Mouse (Mus musculus) layer of hippocampus, postnatal 25 days (tissue): Measurements from ENCODE around the gene Spef1. TPM values are rescaled to one million over a fixed set of nuclear protein-coding genes. Genes with fewer than 3 reads are reported as not detected.
A peak's percentile ranks its signal among the peaks of the same experiment; 100 is the strongest.
"Not testable (repeated sequence)": the region's sequence is repeated elsewhere in the genome, so short reads cannot be mapped to it uniquely, and the experiment has no call there.

ENCODE experiments used
- DNase-seq, 2 experiments: peaks; one replicate each; pipeline ENCODE4 v3.0.0; 2022; ENCODE audit warnings: mixed read lengths in 2 of 2, low spot score in 1 of 2; ENCODE audit errors: extremely low spot score in 1 of 2
- total RNA-seq, 2 experiments: library from RNA; stranded (reverse); gene quantifications; 2 replicates each; pipeline ENCODE4 v1.2.3; 2021

Gene Spef1
- 10 to 100 TPM; 11.2 to 12.4 TPM for total RNA-seq

GRCm38 (mm10) chr2:131186771-131187601 lies at the start of gene Spef1, which contains the start of gene Cdc25b:
Gene Spef1, minus strand, starts transcription at chr2:131187282.
Gene Cdc25b, plus strand, starts transcription at chr2:131186949.
- peak; percentile 63 for DNase-seq

- no peak for DNase-seq
Measured at GRCm38 (mm10) chr2:131234970-131235635, 48.0 kb upstream of the Spef1 start.

- DNase-seq = no peak
Measured at GRCm38 (mm10) chr2:131234127-131234650, 47.1 kb upstream of the Spef1 start.

GRCm38 (mm10) chr2:131233307-131234126 lies 46.4 kb upstream of the Spef1 start, which contains the start of gene Mavs:
Gene Mavs, plus strand, starts transcription at chr2:131234063.
- peak; percentile 69 to 75 for DNase-seq

- no peak for DNase-seq
Measured at GRCm38 (mm10) chr2:131232558-131232957, 45.5 kb upstream of the Spef1 start.

- DNase-seq = no peak
Measured at GRCm38 (mm10) chr2:131227243-131227642, 40.2 kb upstream of the Spef1 start.

- DNase-seq = not testable (repeated sequence)
Measured at GRCm38 (mm10) chr2:131226669-131227068, 39.6 kb upstream of the Spef1 start.

- no peak for DNase-seq
Measured at GRCm38 (mm10) chr2:131225178-131225577, 38.1 kb upstream of the Spef1 start.

GRCm38 (mm10) chr2:131223569-131223968 lies 36.5 kb upstream of the Spef1 start:
- DNase-seq = no peak

GRCm38 (mm10) chr2:131222562-131222961 lies 35.5 kb upstream of the Spef1 start:
- no peak for DNase-seq

- no peak for DNase-seq
Measured at GRCm38 (mm10) chr2:131221853-131222515, 34.9 kb upstream of the Spef1 start.

- no peak for DNase-seq
Measured at GRCm38 (mm10) chr2:131220030-131220429, 32.9 kb upstream of the Spef1 start.

- no peak for DNase-seq
Measured at GRCm38 (mm10) chr2:131215941-131216858, 29.1 kb upstream of the Spef1 start.

- DNase-seq = no peak
Measured at GRCm38 (mm10) chr2:131213773-131214172, 26.7 kb upstream of the Spef1 start.

- no peak for DNase-seq
Measured at GRCm38 (mm10) chr2:131211026-131211615, 24.0 kb upstream of the Spef1 start.

- DNase-seq = peak; percentile 89 to 98
Measured at GRCm38 (mm10) chr2:131209969-131210792, 23.1 kb upstream of the Spef1 start.

GRCm38 (mm10) chr2:131209125-131209795 lies 22.2 kb upstream of the Spef1 start:
- no peak for DNase-seq
